Mouse (Mus musculus) liver, embryonic 15.5 days (tissue): ENCODE measurements around the gene Tssk3. TPM values are rescaled to one million over a fixed set of nuclear protein-coding genes. Genes with fewer than 3 reads are reported as not detected.

ENCODE experiments used
- ATAC-seq: fragments of 200-750 bp; cut with Nextera tagmentation; 2 replicates; pipeline ENCODE4 v1.8.0; 2017; ENCODE audit warnings: moderate number of reproducible peaks, mild to moderate bottlenecking, moderate library complexity; ENCODE audit not compliant: insufficient read depth
- H3K27ac ChIP-seq: fragments of 300-500 bp; sonication (generic); replicated peaks from 2 replicates; pipeline ENCODE4 v1.5.1; 2015; ENCODE audit warnings: mild to moderate bottlenecking, inconsistent platforms
- H3K27me3 ChIP-seq: fragments of 300-500 bp; sonication (generic); 2 replicates; pipeline ENCODE4 v1.6.1; 2015; ENCODE audit warnings: mild to moderate bottlenecking, inconsistent platforms
- H3K36me3 ChIP-seq: fragments of 300-500 bp; sonication (generic); replicated peaks from 2 replicates; pipeline ENCODE4 v1.6.1; 2015; ENCODE audit warnings: moderate library complexity, mild to moderate bottlenecking, inconsistent platforms
- H3K4me1 ChIP-seq: fragments of 300-500 bp; sonication (generic); replicated peaks from 2 replicates; pipeline ENCODE4 v1.6.1; 2015; ENCODE audit warnings: inconsistent platforms
- H3K4me2 ChIP-seq: fragments of 300-500 bp; sonication (generic); 2 replicates; pipeline ENCODE4 v1.6.1; 2015; ENCODE audit warnings: moderate library complexity, mild to moderate bottlenecking, inconsistent platforms
- H3K4me3 ChIP-seq: fragments of 300-500 bp; sonication (generic); replicated peaks from 2 replicates; pipeline ENCODE4 v1.5.1; 2015; ENCODE audit warnings: mild to moderate bottlenecking, inconsistent platforms
- H3K9ac ChIP-seq: fragments of 300-500 bp; sonication (generic); 2 replicates; pipeline ENCODE4 v1.6.1; 2015; ENCODE audit warnings: moderate library complexity, mild to moderate bottlenecking, inconsistent platforms
- H3K9me3 ChIP-seq: fragments of 300-500 bp; sonication (generic); replicated peaks from 2 replicates; pipeline ENCODE4 v1.6.1; 2016; ENCODE audit warnings: inconsistent platforms
- WGBS: fragments of 180-500 bp; shearing (Covaris S2); methylation state at CpG from one replicate; pipeline ENCODE4 v1.1.7; 2015; ENCODE audit warnings: mixed read lengths; ENCODE audit not compliant: insufficient replicate concordance; 5-methylcytosine and 5-hydroxymethylcytosine counted together
- polyA plus RNA-seq: library from polyadenylated mRNA; unstranded; fragments of >200 nt; fragmentation: Nextera tagmentation; extraction: Ambion mirVana; gene quantifications from 2 replicates; pipeline ENCODE4 v1.2.1, GENCODE M21; 2015

The Tssk3 gene
- polyA plus RNA-seq, 1 experiment from 2014 or later = 0.09 TPM

GRCm38 (mm10) chr4:129500017-129500416 lies 9.2 kb upstream of the Tssk3 start:
- Histone ChIP-seq H3K9ac (no peak overlapping the region), H3K27ac (peak overlapping the region; percentile 84), H3K27me3 (peaks cover 70% of the 10 kb centered on the region), H3K4me2 (peak overlapping the region; percentile 94), H3K9me3 (no peaks in the 10 kb centered on the region), H3K4me3 (peak overlapping the region; percentile 65; the same call in 1 of the 2 replicates), H3K36me3 (no peaks in the 10 kb centered on the region), H3K4me1 (peaks cover 56% of the 10 kb centered on the region)
- no peak for ATAC-seq
- 73% methylated on average over 8 of the region's 8 CpGs for WGBS

- H3K9ac ChIP-seq = no peak overlapping the region
- no peaks in the 10 kb centered on the region for H3K9me3 ChIP-seq
- peak overlapping the region; percentile 53; the same call in 1 of the 2 replicates for H3K27ac ChIP-seq
- no peak for ATAC-seq
- H3K36me3 ChIP-seq = no peaks in the 10 kb centered on the region
- peaks cover 71% of the 10 kb centered on the region for H3K27me3 ChIP-seq
- H3K4me1 ChIP-seq = peaks cover 51% of the 10 kb centered on the region
- 55% methylated on average over 3 of the region's 3 CpGs for WGBS
- H3K4me3 ChIP-seq = no peak overlapping the region
- no peak overlapping the region for H3K4me2 ChIP-seq
Observed at GRCm38 (mm10) chr4:129498941-129499340, 8.1 kb upstream of the Tssk3 start.

GRCm38 (mm10) chr4:129496631-129497030 lies 5.8 kb upstream of the Tssk3 start:
- Histone ChIP-seq H3K27ac (peak overlapping the region; percentile 45), H3K4me3 (no peak overlapping the region), H3K4me2 (no peak overlapping the region; the same call in 1 of the 2 replicates), H3K36me3 (no peaks in the 10 kb centered on the region), H3K4me1 (peaks cover 39% of the 10 kb centered on the region), H3K27me3 (peaks cover 76% of the 10 kb centered on the region), H3K9ac (no peak overlapping the region), H3K9me3 (no peaks in the 10 kb centered on the region)
- ATAC-seq = peak; percentile 31; the same call in 1 of the 2 replicates
- 8% methylated on average over 6 of the region's 6 CpGs for whole genome bisulfite sequencing

- WGBS = 20% methylated on average over 16 of the region's 16 CpGs
- no peaks in the 10 kb centered on the region for H3K9me3 ChIP-seq
- H3K4me1 ChIP-seq = peaks cover 39% of the 10 kb centered on the region
- H3K4me3 ChIP-seq = no peak overlapping the region
- H3K36me3 ChIP-seq = no peaks in the 10 kb centered on the region
- peaks cover 81% of the 10 kb centered on the region for H3K27me3 ChIP-seq
- no peak overlapping the region; the same call in 1 of the 2 replicates for H3K4me2 ChIP-seq
- ATAC-seq = no peak
- no peak overlapping the region for H3K9ac ChIP-seq
- no peak overlapping the region; the same call in 1 of the 2 replicates for H3K27ac ChIP-seq
Observed at GRCm38 (mm10) chr4:129495672-129496562, 5.1 kb upstream of the Tssk3 start.

GRCm38 (mm10) chr4:129494681-129495080 lies 3.9 kb upstream of the Tssk3 start:
- H3K4me3 ChIP-seq = no peak overlapping the region
- no peak overlapping the region for H3K4me2 ChIP-seq
- no peak overlapping the region for H3K9ac ChIP-seq
- peaks cover 27% of the 10 kb centered on the region for H3K4me1 ChIP-seq
- WGBS = 59% methylated on average over 7 of the region's 7 CpGs
- H3K27ac ChIP-seq = no peak overlapping the region
- ATAC-seq = no peak
- peaks cover 83% of the 10 kb centered on the region for H3K27me3 ChIP-seq
- no peaks in the 10 kb centered on the region for H3K9me3 ChIP-seq
- peaks cover 5% of the 10 kb centered on the region for H3K36me3 ChIP-seq

- H3K36me3 ChIP-seq = peaks cover 100% of the 10 kb centered on the region
- no peak overlapping the region for H3K9ac ChIP-seq
- ATAC-seq = no peak
- no peak overlapping the region for H3K4me2 ChIP-seq
- no peak overlapping the region for H3K27ac ChIP-seq
- H3K27me3 ChIP-seq = no peaks in the 10 kb centered on the region
- peaks cover 4% of the 10 kb centered on the region; the same call in 1 of the 2 replicates for H3K4me1 ChIP-seq
- H3K4me3 ChIP-seq = no peak overlapping the region
- H3K9me3 ChIP-seq = no peaks in the 10 kb centered on the region
- WGBS = 83% methylated on average over 1 of the region's 1 CpGs
Observed at GRCm38 (mm10) chr4:129481090-129481489, 9.7 kb downstream of the Tssk3 start.

DNA sequence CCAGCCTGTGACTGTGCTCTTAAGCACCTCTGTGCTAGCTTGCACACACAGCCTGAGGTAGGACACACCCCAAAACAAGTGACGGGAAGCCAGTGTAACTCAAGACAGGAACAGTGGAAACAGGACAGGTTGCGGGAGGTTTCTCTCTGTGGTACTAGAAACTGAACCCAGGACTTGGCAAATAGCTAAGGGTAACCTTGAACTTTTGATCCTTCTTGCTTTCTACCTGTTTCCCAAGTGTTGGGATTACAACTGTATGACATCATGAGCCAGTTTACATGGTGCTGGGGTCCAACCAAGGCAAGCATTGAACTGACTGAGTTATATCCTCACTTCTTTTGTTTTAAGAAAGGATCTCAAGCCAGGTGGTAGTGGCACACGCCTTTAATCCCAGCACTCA lies 11.0 kb downstream of the Tssk3 start:
- H3K9ac ChIP-seq = no peak overlapping the region
- no peaks in the 10 kb centered on the region for H3K27me3 ChIP-seq
- H3K4me2 ChIP-seq = no peak overlapping the region
- H3K4me1 ChIP-seq = peaks cover 11% of the 10 kb centered on the region; the same call in 1 of the 2 replicates
- no peak for ATAC-seq
- H3K9me3 ChIP-seq = no peaks in the 10 kb centered on the region
- H3K4me3 ChIP-seq = no peak overlapping the region
- H3K27ac ChIP-seq = no peak overlapping the region
- 85% methylated on average over 3 of the region's 3 CpGs for WGBS
- peaks cover 99% of the 10 kb centered on the region for H3K36me3 ChIP-seq

DNA sequence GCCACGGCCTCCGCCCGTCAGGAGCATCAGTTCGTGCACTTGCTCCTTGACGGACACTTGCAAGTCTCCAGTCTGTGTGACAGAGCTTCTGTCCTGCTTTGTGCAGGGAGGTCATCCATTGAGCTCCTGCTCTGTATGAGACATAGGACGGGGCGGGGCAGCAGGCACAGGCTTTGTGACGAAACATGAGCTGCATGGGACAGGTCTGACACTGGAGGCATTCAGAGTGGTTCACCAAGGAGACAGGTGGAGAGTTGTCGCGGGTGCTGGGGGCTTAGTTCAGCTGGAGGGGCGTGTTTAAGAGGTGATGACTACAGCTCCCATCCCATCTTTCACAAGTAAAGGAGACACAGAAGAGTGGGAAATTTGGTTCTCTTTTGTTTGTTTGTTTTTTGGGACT lies 14.8 kb downstream of the Tssk3 start:
- Histone ChIP-seq H3K27ac (no peak overlapping the region), H3K4me3 (no peak overlapping the region), H3K36me3 (peaks cover 99% of the 10 kb centered on the region), H3K9me3 (no peaks in the 10 kb centered on the region), H3K9ac (no peak overlapping the region), H3K4me2 (no peak overlapping the region), H3K4me1 (peaks cover 9% of the 10 kb centered on the region; the same call in 1 of the 2 replicates), H3K27me3 (no peaks in the 10 kb centered on the region)
- WGBS = 82% methylated on average over 11 of the region's 11 CpGs
- ATAC-seq = no peak

GRCm38 (mm10) chr4:129464286-129464815 lies 26.5 kb downstream of the Tssk3 start:
- WGBS = 58% methylated on average over 4 of the region's 4 CpGs
- Histone ChIP-seq H3K27me3 (no peaks in the 10 kb centered on the region), H3K9me3 (no peaks in the 10 kb centered on the region), H3K27ac (peak overlapping the region; percentile 100), H3K4me1 (peaks cover 57% of the 10 kb centered on the region), H3K4me2 (peak overlapping the region; percentile 78), H3K4me3 (peak overlapping the region; percentile 95), H3K9ac (peak overlapping the region; percentile 57), H3K36me3 (peaks cover 51% of the 10 kb centered on the region)
- ATAC-seq = peak; percentile 32

DNA sequence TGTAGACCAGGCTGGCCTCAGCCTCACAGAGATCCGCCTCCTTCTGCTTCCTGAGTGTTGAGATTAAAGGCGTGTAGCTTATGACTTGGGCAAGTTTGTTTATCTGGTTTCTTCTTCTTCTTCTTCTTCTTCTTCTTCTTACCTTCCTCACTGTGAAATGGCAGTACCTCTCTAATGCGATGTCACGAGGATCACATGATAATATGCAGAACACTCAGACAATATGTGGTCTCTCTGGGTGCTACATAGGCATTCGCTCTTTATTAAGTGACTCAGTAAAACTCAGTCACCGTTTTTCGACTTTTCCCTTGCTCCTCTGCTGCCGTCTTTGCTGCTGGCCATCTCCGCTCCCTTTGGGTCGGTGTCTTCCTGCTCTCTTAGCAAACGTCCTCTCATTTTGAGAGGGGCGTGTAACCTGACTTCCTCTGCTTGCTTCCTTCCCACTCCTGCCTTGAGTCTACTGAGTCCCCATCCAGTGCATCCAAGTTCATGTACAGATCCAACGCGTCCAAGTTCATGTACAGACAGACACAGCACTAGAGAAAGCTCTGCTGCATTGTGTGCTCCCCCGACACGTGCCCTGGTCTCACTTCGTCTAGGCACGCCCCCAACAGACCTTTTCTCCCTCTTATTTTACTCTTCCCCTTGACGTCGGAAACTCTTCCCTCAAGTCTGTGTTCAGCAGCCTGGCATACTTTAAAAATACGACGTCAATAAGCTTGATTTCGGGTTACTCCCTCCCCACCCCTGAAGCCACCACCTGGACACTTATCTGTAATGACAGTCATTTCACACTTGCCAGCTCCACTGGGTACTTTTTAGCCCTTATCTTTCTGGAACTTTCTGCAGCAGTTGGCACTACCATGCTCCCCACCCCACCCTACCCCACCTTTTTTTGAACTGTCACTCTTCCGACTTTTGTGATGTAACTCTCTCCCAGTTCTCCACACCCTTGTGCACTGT lies 27.4 kb downstream of the Tssk3 start:
- peak; percentile 70 for ATAC-seq
- H3K9me3 ChIP-seq = no peaks in the 10 kb centered on the region
- peaks cover 57% of the 10 kb centered on the region for H3K4me1 ChIP-seq
- H3K27me3 ChIP-seq = no peaks in the 10 kb centered on the region
- peak overlapping the region; percentile 100 for H3K27ac ChIP-seq
- H3K4me3 ChIP-seq = peak overlapping the region; percentile 95
- H3K36me3 ChIP-seq = peaks cover 41% of the 10 kb centered on the region
- WGBS = 41% methylated on average over 24 of the region's 24 CpGs
- H3K4me2 ChIP-seq = peak overlapping the region; percentile 78
- peak overlapping the region; percentile 95 for H3K9ac ChIP-seq
